Mouse (Mus musculus) inflammation-experienced regulatory T-cells, adult 16 weeks (primary cell): ENCODE results near the gene Fuca1. TPM values are rescaled to one million over a fixed set of nuclear protein-coding genes. Genes with fewer than 3 reads are reported as not detected.

Experiments used
- polyA plus RNA-seq: library from polyadenylated mRNA; unstranded; fragments of 100-300 nt; shearing (Covaris generic); gene quantifications from one replicate; pipeline ENCODE4 v1.2.1, GENCODE M21; 2017

Gene Fuca1
- polyA plus RNA-seq: 124 TPM

DNA sequence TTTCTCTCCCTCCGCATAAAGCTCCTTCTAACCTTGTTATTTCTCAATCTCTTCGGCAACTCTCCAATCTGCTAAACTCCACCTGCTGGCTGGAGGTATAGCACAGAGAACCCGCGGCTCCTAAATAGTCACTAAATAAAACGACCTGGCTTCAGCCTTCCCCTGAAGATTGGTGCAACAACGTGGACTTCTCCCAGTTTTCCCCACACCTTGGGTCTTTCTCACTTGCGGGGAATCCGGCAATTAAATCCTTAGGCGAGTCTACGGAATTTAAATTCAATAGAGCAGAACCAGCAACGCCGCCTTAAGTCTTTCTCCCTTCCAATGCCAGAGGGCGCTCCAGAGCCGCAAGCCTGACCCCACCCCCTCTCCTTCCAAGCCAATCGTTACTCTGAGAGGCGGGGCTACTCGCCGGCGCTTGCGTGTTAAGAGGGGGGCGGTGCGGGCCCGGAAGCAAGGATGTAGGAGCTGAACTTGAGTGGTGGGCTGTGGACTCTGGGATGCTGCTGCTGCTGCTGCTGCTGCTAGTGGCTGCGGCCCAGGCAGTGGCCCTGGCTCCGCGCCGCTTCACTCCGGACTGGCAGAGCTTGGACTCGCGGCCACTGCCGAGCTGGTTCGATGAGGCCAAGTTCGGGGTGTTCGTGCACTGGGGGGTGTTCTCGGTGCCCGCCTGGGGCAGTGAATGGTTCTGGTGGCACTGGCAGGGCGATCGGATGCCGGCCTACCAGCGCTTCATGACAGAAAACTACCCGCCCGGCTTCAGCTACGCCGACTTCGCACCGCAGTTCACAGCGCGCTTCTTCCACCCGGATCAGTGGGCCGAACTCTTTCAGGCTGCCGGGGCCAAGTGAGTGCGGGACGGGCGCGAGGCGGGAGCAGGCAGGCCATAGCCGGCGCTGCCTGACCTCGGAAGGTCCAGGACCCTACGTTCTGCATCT lies at the start of gene Fuca1:
TSS of gene Fuca1 (plus strand) at position 432 of the 938 bp plus-strand sequence.

DNA sequence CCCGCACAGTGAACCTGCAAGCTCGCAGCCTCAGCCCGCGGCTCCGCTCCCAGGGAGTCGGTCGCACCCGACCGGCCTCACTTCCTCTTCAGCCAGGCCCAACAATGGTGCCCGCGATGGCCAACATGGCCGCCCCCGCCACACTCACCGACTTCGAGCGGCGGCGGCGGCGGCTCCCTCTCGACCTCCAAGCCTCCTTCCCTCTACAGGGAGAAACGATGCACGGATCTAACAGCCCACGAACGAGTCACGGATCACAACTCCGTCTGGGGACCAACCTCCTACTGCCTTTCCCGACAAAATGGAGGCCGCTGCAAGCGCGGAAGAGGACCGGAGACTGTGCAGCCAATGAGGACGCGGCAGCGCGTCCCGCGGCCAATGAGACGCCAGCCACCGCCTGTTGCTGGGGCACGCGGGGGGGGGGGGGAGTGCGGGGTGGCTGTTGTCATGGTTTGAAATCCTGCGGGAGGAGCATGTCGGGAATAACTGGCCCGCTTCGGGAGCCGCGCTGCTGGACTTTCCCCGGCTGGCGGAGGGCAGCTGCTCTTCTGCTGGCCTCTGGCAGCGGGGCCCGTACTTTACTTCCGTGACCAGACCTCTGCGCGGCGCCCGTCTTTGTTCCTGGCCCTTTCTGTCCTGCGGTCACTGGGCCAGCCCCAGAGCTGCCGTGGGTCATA lies 46.9 kb upstream of the Fuca1 start, which contains the start of gene Pnrc2:
TSS of gene Pnrc2 (minus strand) at position 325 of the 677 bp plus-strand sequence.

DNA sequence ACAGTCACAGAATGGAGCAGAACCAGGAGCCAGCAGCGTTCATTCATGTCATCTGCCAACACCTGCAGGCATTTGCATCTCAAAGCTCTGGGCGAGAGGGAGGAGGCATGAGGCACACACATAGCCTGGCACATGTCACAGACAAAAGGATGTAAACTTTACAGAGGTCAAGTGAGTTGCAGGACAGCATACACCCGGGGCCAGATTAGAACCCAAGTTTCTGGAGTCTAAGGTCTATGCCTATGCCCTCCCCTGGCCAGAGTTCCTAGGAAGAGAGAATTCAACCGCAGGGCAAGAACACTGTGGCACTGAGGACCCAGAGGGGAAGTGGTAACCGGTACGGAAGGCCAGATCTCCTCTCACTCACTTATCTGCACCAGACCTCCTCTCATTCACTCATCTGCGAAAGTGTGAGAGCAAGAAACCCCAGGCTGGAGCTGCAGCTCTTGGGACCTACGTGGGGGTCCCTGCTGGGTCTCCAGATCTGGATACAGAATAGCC lies 25.4 kb upstream of the Fuca1 start, which contains the start of gene Cnr2:
TSS of gene Cnr2 (plus strand) at position 324 of the 501 bp plus-strand sequence.

DNA sequence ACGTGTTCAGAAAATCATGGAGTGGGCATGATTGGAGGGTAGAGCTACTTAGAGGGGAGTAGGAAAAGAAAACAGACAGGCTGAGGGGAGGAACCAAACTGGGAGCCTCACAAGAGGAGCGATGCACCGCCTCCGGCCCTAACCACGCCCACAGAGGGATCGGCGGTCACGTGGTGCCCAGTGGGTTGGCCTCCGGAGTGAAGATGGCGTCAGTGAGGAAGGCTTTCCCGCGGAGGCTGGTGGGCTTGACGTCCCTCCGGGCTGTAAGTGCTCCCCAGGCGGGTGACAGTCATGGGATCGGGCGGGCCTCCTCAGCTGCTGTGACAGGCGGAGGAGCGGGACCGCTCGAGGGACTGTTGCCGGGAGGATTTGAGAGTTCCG lies 25.7 kb downstream of the Fuca1 start, which contains the start of gene Hmgcl:
TSS of gene Hmgcl (plus strand) at position 171 of the 381 bp plus-strand sequence.

DNA sequence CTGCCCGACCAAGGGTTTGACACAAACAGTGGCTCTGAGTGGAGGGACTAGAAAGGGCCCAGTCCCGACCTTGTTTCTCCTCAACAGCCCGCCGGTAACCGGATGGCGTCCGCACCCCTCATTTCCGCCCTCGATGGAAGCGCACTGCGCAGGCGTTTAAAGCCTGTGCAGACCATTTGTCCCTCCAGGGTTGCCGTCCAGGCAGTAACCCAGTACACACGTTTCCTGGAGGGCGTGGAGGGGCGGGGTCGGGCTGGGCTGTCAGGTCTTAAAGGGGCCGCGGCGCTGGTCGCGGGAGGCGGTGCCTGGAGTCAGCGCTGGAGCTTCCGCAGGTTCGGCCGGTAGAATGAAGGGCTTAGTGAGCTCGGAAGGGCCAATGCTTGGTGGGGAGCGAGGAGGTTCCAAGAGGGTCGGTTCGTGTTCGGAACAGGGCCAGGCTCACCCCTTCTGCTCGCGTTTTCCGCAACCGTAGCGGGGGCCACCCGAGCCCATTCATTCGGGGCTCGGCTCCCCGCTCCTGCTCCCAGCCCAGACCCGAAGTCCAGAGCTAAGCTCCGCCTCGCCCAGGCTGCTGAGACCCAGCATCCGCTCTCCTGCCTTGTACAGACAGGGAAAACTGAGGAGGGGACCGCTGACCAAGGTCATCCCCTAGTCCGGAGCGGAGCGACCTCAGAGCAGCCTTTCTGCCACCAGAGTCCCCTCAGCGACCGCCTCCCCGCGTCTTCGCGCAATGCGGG lies 43.1 kb downstream of the Fuca1 start, which contains the start of gene Gale:
TSS of gene Gale (plus strand) at position 271 of the 737 bp plus-strand sequence.

DNA sequence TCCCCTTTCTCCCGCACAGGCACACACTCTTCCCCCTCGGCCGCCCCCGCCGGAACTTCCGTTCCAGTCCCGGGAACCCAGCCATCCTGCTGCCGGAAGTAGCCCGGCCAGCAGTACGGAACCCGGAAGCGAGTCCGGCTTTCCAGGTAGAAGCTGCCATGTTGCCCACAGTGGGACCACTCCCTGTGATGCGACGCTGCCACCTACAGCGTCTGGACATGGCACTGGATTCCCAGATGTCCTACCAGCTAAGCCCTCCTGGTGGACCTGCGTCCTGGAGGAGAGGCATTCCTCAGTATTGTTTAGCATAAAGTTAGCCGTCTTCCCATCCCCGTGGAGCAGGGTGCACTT lies 52.0 kb downstream of the Fuca1 start, which contains the start of gene Lypla2:
TSS of gene Lypla2 (minus strand) at position 71 of the 351 bp plus-strand sequence.

DNA sequence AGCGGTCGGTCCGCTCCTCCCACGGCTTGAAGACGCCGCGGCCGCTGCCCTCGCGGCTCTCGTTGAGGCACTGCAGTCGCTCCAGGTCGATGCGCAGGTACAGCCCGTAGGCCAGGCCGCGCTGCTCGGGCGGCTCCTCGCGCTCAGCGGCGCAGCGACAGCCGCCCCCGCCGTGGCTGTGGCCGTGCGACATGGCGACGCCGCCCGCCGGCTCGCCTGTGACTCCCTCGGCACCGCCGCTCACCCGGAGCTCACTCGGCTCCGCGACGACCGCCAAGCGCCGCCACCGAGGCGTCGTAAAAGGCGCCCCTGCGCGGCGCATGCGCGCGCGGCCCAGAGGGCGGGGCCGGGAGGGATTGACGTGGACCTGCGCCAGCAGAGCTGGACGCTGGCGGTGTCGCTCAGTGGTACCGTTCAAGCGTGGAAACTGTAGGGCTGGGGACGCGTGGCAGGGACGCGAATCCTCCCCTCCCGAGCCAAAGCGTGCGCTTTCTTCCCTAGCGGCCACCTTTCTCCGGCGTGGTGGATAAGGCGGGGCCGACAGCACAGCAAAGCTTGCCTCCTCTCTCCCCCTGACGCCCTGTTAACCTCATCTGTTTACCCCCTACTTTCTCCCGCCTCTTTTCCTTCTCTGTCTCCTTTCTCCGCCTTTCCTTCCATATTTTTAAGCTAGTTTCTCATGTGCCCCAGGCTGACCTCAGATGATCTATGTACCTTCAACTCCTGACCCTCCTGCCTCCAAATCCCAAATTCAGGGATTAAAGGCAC lies 66.6 kb downstream of the Fuca1 start, which contains the start of gene Pithd1:
TSS of gene Pithd1 (minus strand) at position 322 of the 768 bp plus-strand sequence.

Other genes starting within 250 kb of the Fuca1 start
- not detected for gene Ifnlr1, start 234.4 kb upstream of the Fuca1 start, polyA plus RNA-seq
- gene Il22ra1, start 192.6 kb upstream of the Fuca1 start, polyA plus RNA-seq: not detected
- not detected for gene Myom3, start 161.0 kb upstream of the Fuca1 start, polyA plus RNA-seq
- gene Srsf10, start 65.0 kb upstream of the Fuca1 start, polyA plus RNA-seq: 207 TPM
- gene Pnrc2, start 46.9 kb upstream of the Fuca1 start, polyA plus RNA-seq: 237 TPM
- gene Cnr2, start 25.3 kb upstream of the Fuca1 start, polyA plus RNA-seq: 23.3 TPM
- gene Hmgcl, start 25.7 kb downstream of the Fuca1 start, polyA plus RNA-seq: 89.1 TPM
- gene Gale, start 43.0 kb downstream of the Fuca1 start, polyA plus RNA-seq: 30.6 TPM
- 370 TPM for gene Lypla2, start 51.9 kb downstream of the Fuca1 start, polyA plus RNA-seq
- 10.0 TPM for gene Pithd1, start 66.5 kb downstream of the Fuca1 start, polyA plus RNA-seq
- gene Eloa, start 101.0 kb downstream of the Fuca1 start, polyA plus RNA-seq: 77.0 TPM
- 301 TPM for gene Rpl11, start 132.7 kb downstream of the Fuca1 start, polyA plus RNA-seq
- 265 TPM for gene Id3, start 222.8 kb downstream of the Fuca1 start, polyA plus RNA-seq